Mouse (Mus musculus): ENCODE results near the gene Susd2. TPM values are rescaled to one million over a fixed set of nuclear protein-coding genes. Genes with fewer than 3 reads are reported as not detected.
A peak's percentile ranks its signal among the peaks of the same experiment; 100 is the strongest.

The Susd2 gene
- 1.9 and 2.9 TPM in 2 replicates for polyA plus RNA-seq (2015; fragmentation: Nextera tagmentation; extraction: Ambion mirVana)

- DNase-seq (ENCODE audit: low spot score), result peak; percentile 80
These were observed at the start of gene Susd2 for GRCm38 (mm10) chr10:75643741-75644343. Susd2 (minus strand) TSS chr10:75644008.

- no peak for DNase-seq (ENCODE audit: low spot score)
These were observed 44.8 kb upstream of the Susd2 start for GRCm38 (mm10) chr10:75688598-75688997.

GRCm38 (mm10) chr10:75686724-75687123 lies 42.9 kb upstream of the Susd2 start:
- DNase-seq (ENCODE audit: low spot score), result no peak

- no peak for DNase-seq (ENCODE audit: low spot score)
These were observed 40.5 kb upstream of the Susd2 start for GRCm38 (mm10) chr10:75684035-75685004.

- DNase-seq (ENCODE audit: low spot score), result no peak
These were observed 36.8 kb upstream of the Susd2 start for GRCm38 (mm10) chr10:75680574-75681001.

GRCm38 (mm10) chr10:75679204-75679603 lies 35.4 kb upstream of the Susd2 start:
- no peak for DNase-seq (ENCODE audit: low spot score)

GRCm38 (mm10) chr10:75677989-75678388 lies 34.2 kb upstream of the Susd2 start:
- no peak for DNase-seq (ENCODE audit: low spot score)

- no peak for DNase-seq (ENCODE audit: low spot score)
These were observed 33.8 kb upstream of the Susd2 start for GRCm38 (mm10) chr10:75677571-75677970.

GRCm38 (mm10) chr10:75676819-75677565 lies 33.2 kb upstream of the Susd2 start:
- DNase-seq (ENCODE audit: low spot score), result no peak

GRCm38 (mm10) chr10:75676286-75676685 lies 32.5 kb upstream of the Susd2 start:
- DNase-seq (ENCODE audit: low spot score), result no peak

- no peak for DNase-seq (ENCODE audit: low spot score)
These were observed 31.8 kb upstream of the Susd2 start for GRCm38 (mm10) chr10:75675594-75675993.

GRCm38 (mm10) chr10:75669936-75670335 lies 26.1 kb upstream of the Susd2 start:
- DNase-seq (ENCODE audit: low spot score), result no peak

GRCm38 (mm10) chr10:75667911-75668270 lies 24.1 kb upstream of the Susd2 start:
- DNase-seq (ENCODE audit: low spot score), result no peak

GRCm38 (mm10) chr10:75667115-75667910 lies 23.5 kb upstream of the Susd2 start:
- peak; percentile 66 for DNase-seq (ENCODE audit: low spot score)

- peak; percentile 21 for DNase-seq (ENCODE audit: low spot score)
These were observed 22.7 kb upstream of the Susd2 start for GRCm38 (mm10) chr10:75666451-75667030.

GRCm38 (mm10) chr10:75664673-75665270 lies 21.0 kb upstream of the Susd2 start:
- no peak for DNase-seq (ENCODE audit: low spot score)

- no peak for DNase-seq (ENCODE audit: low spot score)
These were observed 18.8 kb upstream of the Susd2 start for GRCm38 (mm10) chr10:75662575-75662974.

- no peak for DNase-seq (ENCODE audit: low spot score)
These were observed 18.1 kb upstream of the Susd2 start for GRCm38 (mm10) chr10:75661876-75662275.

- DNase-seq (ENCODE audit: low spot score), result no peak
These were observed 17.6 kb upstream of the Susd2 start for GRCm38 (mm10) chr10:75661381-75661780.

- DNase-seq (ENCODE audit: low spot score), result no peak
These were observed 14.0 kb upstream of the Susd2 start for GRCm38 (mm10) chr10:75657772-75658171.

All from thymus, postnatal 0 days (tissue).